Mouse (Mus musculus) heart, postnatal 0 days (tissue): ENCODE results near the gene Il4.

Experiments used
- CTCF ChIP-seq: IDR thresholded peaks from 2 replicates; pipeline ENCODE4 v1.5.1; 2016; ENCODE audit warnings: antibody characterized with exemption, control low read depth, low read depth
- EP300 ChIP-seq: IDR thresholded peaks from 2 replicates; pipeline ENCODE4 v1.6.1; 2016; ENCODE audit warnings: antibody characterized with exemption, low read depth

- TF ChIP-seq CTCF (peak; percentile 54), EP300 (no peak)
Observed at GRCm38 (mm10) chr11:53632122-53632733, 13.8 kb upstream of the Il4 start.
